Mouse (Mus musculus) mouse embryonic stem cell (cell line): ENCODE data around the gene Akap4.

Experiments used
- in situ Hi-C, 2 experiments: fragments of 300-500 bp; cut with MboI; formaldehyde crosslinking; loops; 1 replicate in 1 of 2; 3 replicates in 1 of 2; pipeline ENCODE4 v1.14.3; 2019 to 2020; ENCODE audit warnings: low sequenced_read_pairs in 2 of 2, low pct_unique_long_range_greater_than_20kb in 1 of 2, mixed read lengths in 1 of 2; ENCODE audit not compliant: unreplicated experiment in 1 of 2

Gene Akap4

DNA sequence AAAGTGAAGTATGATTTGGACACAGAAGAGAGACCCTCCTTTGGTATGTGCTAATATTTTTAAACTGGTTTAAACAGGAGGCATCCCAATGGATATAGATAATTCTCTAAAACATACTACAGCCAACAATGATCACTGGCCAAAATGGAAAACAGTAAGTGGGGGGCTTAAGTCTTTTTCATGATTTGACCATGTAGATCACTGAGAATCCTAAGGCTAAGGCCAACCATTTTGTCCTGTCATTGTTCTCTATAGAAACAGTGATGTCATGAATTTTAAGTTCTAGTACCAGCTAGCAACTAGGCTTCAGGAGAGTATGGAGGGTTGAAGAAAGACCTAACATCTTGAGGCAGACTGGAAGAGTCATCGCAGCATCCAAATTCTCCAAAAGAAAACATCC is at the start of gene Akap4:
Gene Akap4 (plus strand): TSS at position 301 of the 400 bp plus-strand sequence.
- in situ Hi-C loops: no loop called here

GRCm38 (mm10) chrX:7041519-7041918 is 25.8 kb upstream of the Akap4 start, which contains the start of gene Ccnb3:
Gene Ccnb3 (minus strand): TSS chrX:7041619.
- in situ Hi-C loops: no loop called here

- in situ Hi-C loops: no loop called here
Observed at GRCm38 (mm10) chrX:7057056-7057455, 10.3 kb upstream of the Akap4 start.

- in situ Hi-C loops: no loop called here
Observed at GRCm38 (mm10) chrX:7057634-7058033, 9.7 kb upstream of the Akap4 start.

DNA sequence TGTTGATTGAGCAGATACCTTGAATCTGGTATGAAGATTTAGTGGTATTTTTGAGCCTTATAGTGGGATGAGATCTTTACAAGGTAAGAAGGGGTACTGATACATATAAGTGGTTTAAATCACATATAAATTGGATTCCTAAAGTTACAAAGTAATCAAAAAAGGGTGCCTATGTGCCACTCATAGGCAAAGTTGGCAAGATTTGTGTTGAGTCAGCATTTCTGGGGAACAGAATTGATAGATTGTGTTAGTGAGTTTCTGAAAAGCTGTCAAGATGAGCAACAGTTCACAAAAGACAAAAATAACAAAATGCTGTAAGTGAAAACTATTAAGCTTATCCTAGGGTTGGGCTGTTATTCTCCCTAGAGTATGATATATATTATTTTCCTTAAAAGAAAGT is 3.2 kb upstream of the Akap4 start:
- in situ Hi-C loops: no loop called here

DNA sequence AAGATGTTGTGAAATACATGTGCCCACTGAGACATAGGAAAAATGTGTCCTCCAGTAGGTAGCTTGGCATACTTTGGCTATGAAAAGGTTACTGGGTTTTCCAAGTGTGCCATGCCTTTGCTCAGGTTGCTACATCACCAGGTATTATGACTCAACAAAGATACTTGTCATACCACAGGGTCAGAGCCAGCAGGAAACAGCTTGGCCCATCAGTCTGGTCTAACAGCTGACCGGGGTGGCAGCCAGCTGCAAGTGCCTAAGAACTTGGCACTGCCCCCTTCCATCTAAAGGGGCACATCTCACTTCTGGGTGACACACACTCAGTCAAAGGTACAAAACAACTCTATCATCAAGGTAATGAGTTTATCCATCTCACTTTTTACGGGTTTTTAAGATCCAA is 683 bp downstream of the Akap4 start:
- in situ Hi-C loops: no loop called here

DNA sequence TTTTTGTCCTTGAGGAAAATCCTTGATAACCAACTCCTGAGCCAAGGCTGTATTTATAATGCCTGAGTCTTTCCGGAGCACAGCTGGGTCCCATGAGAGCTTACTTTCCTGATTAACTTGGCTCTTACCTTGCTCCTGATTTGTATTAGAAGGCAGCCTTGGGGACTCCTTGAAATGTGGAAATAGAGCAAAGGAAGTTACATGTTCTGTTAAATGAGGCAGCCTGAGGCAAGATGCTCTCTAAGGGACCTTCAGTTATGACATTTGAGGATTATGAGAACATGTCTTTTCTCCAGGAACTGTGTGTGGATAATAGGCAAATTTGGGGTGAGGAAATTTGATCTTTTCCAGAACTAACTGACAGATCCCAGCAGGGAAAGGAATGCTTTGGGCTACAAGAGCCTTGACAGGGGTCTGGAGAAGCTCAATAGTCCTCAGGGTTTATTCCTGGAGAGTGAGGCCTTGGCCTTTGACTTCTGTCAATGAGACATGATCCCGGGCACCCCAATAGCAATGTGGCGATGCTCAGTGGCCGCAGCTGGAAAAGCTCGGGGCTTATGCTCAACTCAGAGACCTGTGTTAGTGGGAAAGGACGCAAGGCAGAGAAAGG is 12.6 kb downstream of the Akap4 start:
- in situ Hi-C loops: no loop called here

GRCm38 (mm10) chrX:7085878-7086277 is 18.6 kb downstream of the Akap4 start:
- in situ Hi-C loops: no loop called here

DNA sequence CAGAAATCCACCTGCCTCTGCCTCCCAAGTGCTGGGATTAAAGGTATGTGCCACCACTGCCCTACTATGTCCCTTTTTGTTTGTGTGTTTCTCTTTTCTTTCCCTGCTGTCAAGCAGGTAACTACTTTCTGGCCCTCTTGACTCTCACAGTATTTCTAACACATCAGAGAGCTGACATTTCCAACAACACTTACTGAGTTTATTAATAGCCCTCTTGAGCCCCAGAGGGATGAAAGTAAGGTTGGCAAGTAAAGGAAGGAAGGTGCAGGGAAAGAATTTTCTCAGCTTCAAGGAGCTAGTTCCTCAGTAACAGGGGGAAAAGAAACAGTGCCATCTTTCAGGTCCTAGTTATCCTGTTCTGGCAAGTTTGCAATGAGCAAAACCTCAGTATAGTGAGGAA is 23.0 kb downstream of the Akap4 start:
- in situ Hi-C loops: no loop called here

DNA sequence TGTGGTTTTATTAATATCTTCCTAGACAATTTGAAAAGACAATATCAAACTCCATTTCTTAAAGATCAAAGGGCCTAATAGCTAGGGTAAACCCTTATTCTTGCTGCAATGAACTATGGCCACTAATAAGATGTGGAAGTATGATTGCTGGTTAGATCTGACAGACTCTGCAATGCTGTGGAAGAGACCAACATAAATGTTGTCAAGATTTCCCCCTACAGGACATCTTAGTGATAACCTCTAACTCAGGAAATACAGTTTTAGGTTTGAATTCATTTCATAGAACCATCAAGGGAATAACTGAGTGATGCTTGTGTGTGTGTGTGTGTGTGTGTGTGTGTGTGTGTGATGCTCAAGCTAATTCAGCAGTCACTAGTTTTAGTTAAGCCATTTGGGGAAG is 35.0 kb downstream of the Akap4 start:
- in situ Hi-C loops: no loop called here

GRCm38 (mm10) chrX:7114885-7115284 is 47.6 kb downstream of the Akap4 start:
- in situ Hi-C loops: no loop called here

- in situ Hi-C loops: no loop called here
Observed at GRCm38 (mm10) chrX:7121618-7122280, 54.4 kb downstream of the Akap4 start.
